Mouse (Mus musculus) embryonic facial prominence, embryonic 14.5 days (tissue): ENCODE data around the gene Sstr4. TPM values are rescaled to one million over a fixed set of nuclear protein-coding genes. Genes with fewer than 3 reads are reported as not detected.

Experiments used
- ATAC-seq: fragments of 200-750 bp; cut with Nextera tagmentation; 2 replicates; pipeline ENCODE4 v1.8.0; 2017; ENCODE audit warnings: low read depth, moderate number of reproducible peaks, moderate TSS enrichment
- DNase-seq: peaks from one replicate; pipeline ENCODE4 v3.0.0-alpha.2; 2015; ENCODE audit warnings: low spot score
- H3K27ac ChIP-seq: fragments of 300-500 bp; sonication (generic); replicated peaks from 2 replicates; pipeline ENCODE4 v1.5.1; 2014; ENCODE audit warnings: low read depth, mild to moderate bottlenecking, low read length, moderate library complexity
- H3K27me3 ChIP-seq: fragments of 300-500 bp; sonication (generic); replicated peaks from 2 replicates; pipeline ENCODE4 v1.6.1; 2014; ENCODE audit warnings: low read length; ENCODE audit not compliant: control insufficient read depth, insufficient read depth
- H3K36me3 ChIP-seq: fragments of 300-500 bp; sonication (generic); 2 replicates; pipeline ENCODE4 v1.6.1; 2014; ENCODE audit warnings: low read length, mixed read lengths; ENCODE audit not compliant: control insufficient read depth, insufficient read depth
- H3K4me1 ChIP-seq: fragments of 300-500 bp; sonication (generic); 2 replicates; pipeline ENCODE4 v1.6.1; 2014; ENCODE audit warnings: antibody characterized with exemption, low read length; ENCODE audit not compliant: control insufficient read depth, insufficient read depth
- H3K4me2 ChIP-seq: fragments of 300-500 bp; sonication (generic); 2 replicates; pipeline ENCODE4 v1.6.1; 2014; ENCODE audit warnings: low read depth, mild to moderate bottlenecking, low read length, moderate library complexity, mixed read lengths
- H3K4me3 ChIP-seq: fragments of 300-500 bp; sonication (generic); 2 replicates; pipeline ENCODE4 v1.5.1; 2014; ENCODE audit warnings: low read depth, mild to moderate bottlenecking, low read length
- H3K9ac ChIP-seq: fragments of 300-500 bp; sonication (generic); 2 replicates; pipeline ENCODE4 v1.6.1; 2014; ENCODE audit warnings: low read depth, mild to moderate bottlenecking, low read length, moderate library complexity, mixed read lengths
- H3K9me3 ChIP-seq: fragments of 300-500 bp; sonication (generic); 2 replicates; pipeline ENCODE4 v1.6.1; 2016; ENCODE audit warnings: low read length; ENCODE audit not compliant: control insufficient read depth
- WGBS: fragments of 180-500 bp; shearing (Covaris S2); extraction: QIAGEN DNeasy Blood & Tissue Kit; methylation state at CpG from one replicate; pipeline ENCODE4 v1.1.7; 2014; 5-methylcytosine and 5-hydroxymethylcytosine counted together
- polyA plus RNA-seq: library from polyadenylated mRNA; unstranded; fragments of >200 nt; fragmentation: Nextera tagmentation; extraction: Ambion mirVana; gene quantifications from 2 replicates; pipeline ENCODE4 v1.2.1, GENCODE M21; 2014

The Sstr4 gene
- polyA plus RNA-seq, 1 experiment from 2014 or later = 4.9 TPM

- Histone ChIP-seq H3K27ac (no peak overlapping the region), H3K36me3 (no peaks in the 10 kb centered on the region), H3K9me3 (no peaks in the 10 kb centered on the region), H3K9ac (no peak overlapping the region), H3K27me3 (no peaks in the 10 kb centered on the region), H3K4me3 (no peak overlapping the region), H3K4me1 (no peaks in the 10 kb centered on the region), H3K4me2 (no peak overlapping the region)
- DNase-seq (no peak), ATAC-seq (no peak)
- WGBS = 79% methylated on average over 1 of the region's 1 CpGs
Observed at GRCm38 (mm10) chr2:148444472-148444871, 49.3 kb downstream of the Sstr4 start.

- H3K9ac ChIP-seq = no peak overlapping the region
- H3K36me3 ChIP-seq = no peaks in the 10 kb centered on the region
- no peak overlapping the region for H3K4me2 ChIP-seq
- H3K4me3 ChIP-seq = no peak overlapping the region
- no peaks in the 10 kb centered on the region for H3K27me3 ChIP-seq
- no peak overlapping the region for H3K27ac ChIP-seq
- no peaks in the 10 kb centered on the region for H3K4me1 ChIP-seq
- no peak for ATAC-seq
- H3K9me3 ChIP-seq = no peaks in the 10 kb centered on the region
- 85% methylated on average over 1 of the region's 1 CpGs for WGBS
- no peak for DNase-seq
Observed at GRCm38 (mm10) chr2:148445616-148446015, 50.5 kb downstream of the Sstr4 start.

Other genes with a start within 250 kb of the Sstr4 start
- gene Thbd, start 12.8 kb downstream of the Sstr4 start, polyA plus RNA-seq = 29.7 and 31.4 TPM in 2 replicates
- 14.0 and 14.6 TPM in 2 replicates for gene Cd93, start 48.2 kb downstream of the Sstr4 start, polyA plus RNA-seq